Mouse (Mus musculus): Measurements from ENCODE around the gene Trmt13. TPM values are rescaled to one million over a fixed set of nuclear protein-coding genes. Genes with fewer than 3 reads are reported as not detected.

The Trmt13 gene
- polyA plus RNA-seq, 1 experiment = 19.0 TPM

- TF ChIP-seq POLR2A (IDR thresholded peaks at IDR 0.05; ENCODE audit: low read depth, low read length) (no peak), CTCF (IDR thresholded peaks at IDR 0.05; ENCODE audit: borderline replicate concordance, insufficient read depth, low read length) (no peak)
- H3K4me3 ChIP-seq (ENCODE audit: insufficient read depth, low read length) = no peak overlapping the region
- no peak overlapping the region for H3K27ac ChIP-seq (ENCODE audit: insufficient read depth, low read length)
- H3K4me1 ChIP-seq (ENCODE audit: control insufficient read depth, insufficient read depth, low read length) = peaks cover 10% of the 10 kb centered on the region
Measured at GRCm38 (mm10) chr3:116652033-116652446, 37.7 kb upstream of the Trmt13 start.

GRCm38 (mm10) chr3:116650698-116651097 lies 36.3 kb upstream of the Trmt13 start:
- Histone ChIP-seq H3K27ac (ENCODE audit: insufficient read depth, low read length) (no peak overlapping the region), H3K4me1 (ENCODE audit: control insufficient read depth, insufficient read depth, low read length) (peaks cover 9% of the 10 kb centered on the region), H3K4me3 (ENCODE audit: insufficient read depth, low read length) (no peak overlapping the region)
- TF ChIP-seq CTCF (IDR thresholded peaks at IDR 0.05; ENCODE audit: borderline replicate concordance, insufficient read depth, low read length) = no peak
- TF ChIP-seq POLR2A (IDR thresholded peaks at IDR 0.05; ENCODE audit: low read depth, low read length) = no peak

GRCm38 (mm10) chr3:116648805-116649204 lies 34.4 kb upstream of the Trmt13 start:
- TF ChIP-seq CTCF (IDR thresholded peaks at IDR 0.05; ENCODE audit: borderline replicate concordance, insufficient read depth, low read length) (no peak), POLR2A (IDR thresholded peaks at IDR 0.05; ENCODE audit: low read depth, low read length) (no peak)
- Histone ChIP-seq H3K4me1 (ENCODE audit: control insufficient read depth, insufficient read depth, low read length) (peaks cover 9% of the 10 kb centered on the region), H3K4me3 (ENCODE audit: insufficient read depth, low read length) (no peak overlapping the region), H3K27ac (ENCODE audit: insufficient read depth, low read length) (no peak overlapping the region)

GRCm38 (mm10) chr3:116646387-116646786 lies 32.0 kb upstream of the Trmt13 start:
- H3K27ac ChIP-seq (ENCODE audit: insufficient read depth, low read length) = no peak overlapping the region
- H3K4me3 ChIP-seq (ENCODE audit: insufficient read depth, low read length) = no peak overlapping the region
- H3K4me1 ChIP-seq (ENCODE audit: control insufficient read depth, insufficient read depth, low read length) = no peaks in the 10 kb centered on the region
- no peak for TF ChIP-seq CTCF (IDR thresholded peaks at IDR 0.05; ENCODE audit: borderline replicate concordance, insufficient read depth, low read length)
- TF ChIP-seq POLR2A (IDR thresholded peaks at IDR 0.05; ENCODE audit: low read depth, low read length) = no peak

- no peak overlapping the region for H3K4me3 ChIP-seq (ENCODE audit: insufficient read depth, low read length)
- TF ChIP-seq POLR2A (IDR thresholded peaks at IDR 0.05; ENCODE audit: low read depth, low read length) = no peak
- no peak for TF ChIP-seq CTCF (IDR thresholded peaks at IDR 0.05; ENCODE audit: borderline replicate concordance, insufficient read depth, low read length)
- H3K27ac ChIP-seq (ENCODE audit: insufficient read depth, low read length) = no peak overlapping the region
- no peaks in the 10 kb centered on the region for H3K4me1 ChIP-seq (ENCODE audit: control insufficient read depth, insufficient read depth, low read length)
Measured at GRCm38 (mm10) chr3:116642373-116642772, 28.0 kb upstream of the Trmt13 start.

- TF ChIP-seq CTCF (IDR thresholded peaks at IDR 0.05; ENCODE audit: borderline replicate concordance, insufficient read depth, low read length) (no peak), POLR2A (IDR thresholded peaks at IDR 0.05; ENCODE audit: low read depth, low read length) (no peak)
- H3K27ac ChIP-seq (ENCODE audit: insufficient read depth, low read length) = no peak overlapping the region
- no peak overlapping the region for H3K4me3 ChIP-seq (ENCODE audit: insufficient read depth, low read length)
- no peaks in the 10 kb centered on the region for H3K4me1 ChIP-seq (ENCODE audit: control insufficient read depth, insufficient read depth, low read length)
Measured at GRCm38 (mm10) chr3:116641811-116642371, 27.5 kb upstream of the Trmt13 start.

GRCm38 (mm10) chr3:116640024-116640423 lies 25.6 kb upstream of the Trmt13 start:
- TF ChIP-seq CTCF (IDR thresholded peaks at IDR 0.05; ENCODE audit: borderline replicate concordance, insufficient read depth, low read length) = no peak
- TF ChIP-seq POLR2A (IDR thresholded peaks at IDR 0.05; ENCODE audit: low read depth, low read length) = no peak
- Histone ChIP-seq H3K27ac (ENCODE audit: insufficient read depth, low read length) (no peak overlapping the region), H3K4me1 (ENCODE audit: control insufficient read depth, insufficient read depth, low read length) (no peaks in the 10 kb centered on the region), H3K4me3 (ENCODE audit: insufficient read depth, low read length) (no peak overlapping the region)

- Histone ChIP-seq H3K4me1 (ENCODE audit: control insufficient read depth, insufficient read depth, low read length) (no peaks in the 10 kb centered on the region), H3K27ac (ENCODE audit: insufficient read depth, low read length) (no peak overlapping the region), H3K4me3 (ENCODE audit: insufficient read depth, low read length) (no peak overlapping the region)
- TF ChIP-seq CTCF (IDR thresholded peaks at IDR 0.05; ENCODE audit: borderline replicate concordance, insufficient read depth, low read length) (no peak), POLR2A (IDR thresholded peaks at IDR 0.05; ENCODE audit: low read depth, low read length) (no peak)
Measured at GRCm38 (mm10) chr3:116638572-116638971, 24.2 kb upstream of the Trmt13 start.

GRCm38 (mm10) chr3:116637693-116638476 lies 23.5 kb upstream of the Trmt13 start:
- Histone ChIP-seq H3K4me1 (ENCODE audit: control insufficient read depth, insufficient read depth, low read length) (no peaks in the 10 kb centered on the region), H3K4me3 (ENCODE audit: insufficient read depth, low read length) (no peak overlapping the region), H3K27ac (ENCODE audit: insufficient read depth, low read length) (no peak overlapping the region)
- TF ChIP-seq CTCF (IDR thresholded peaks at IDR 0.05; ENCODE audit: borderline replicate concordance, insufficient read depth, low read length) (no peak), POLR2A (IDR thresholded peaks at IDR 0.05; ENCODE audit: low read depth, low read length) (no peak)

- H3K27ac ChIP-seq (ENCODE audit: insufficient read depth, low read length) = no peak overlapping the region
- no peak overlapping the region for H3K4me3 ChIP-seq (ENCODE audit: insufficient read depth, low read length)
- TF ChIP-seq CTCF (IDR thresholded peaks at IDR 0.05; ENCODE audit: borderline replicate concordance, insufficient read depth, low read length) (no peak), POLR2A (IDR thresholded peaks at IDR 0.05; ENCODE audit: low read depth, low read length) (no peak)
- H3K4me1 ChIP-seq (ENCODE audit: control insufficient read depth, insufficient read depth, low read length) = no peaks in the 10 kb centered on the region
Measured at GRCm38 (mm10) chr3:116635799-116636198, 21.4 kb upstream of the Trmt13 start.

Data from embryonic fibroblast, embryonic 13.5 days (primary cell).